Mouse (Mus musculus) lung, postnatal 14 days (tissue): Measurements from ENCODE around the gene Hecw1.
"Not testable (repeated sequence)": the region's sequence is repeated elsewhere in the genome, so short reads cannot be mapped to it uniquely, and the experiment has no call there.

Experiments
- DNase-seq: peaks from one replicate; pipeline ENCODE4 v3.0.0; 2021

Hecw1 gene

DNA sequence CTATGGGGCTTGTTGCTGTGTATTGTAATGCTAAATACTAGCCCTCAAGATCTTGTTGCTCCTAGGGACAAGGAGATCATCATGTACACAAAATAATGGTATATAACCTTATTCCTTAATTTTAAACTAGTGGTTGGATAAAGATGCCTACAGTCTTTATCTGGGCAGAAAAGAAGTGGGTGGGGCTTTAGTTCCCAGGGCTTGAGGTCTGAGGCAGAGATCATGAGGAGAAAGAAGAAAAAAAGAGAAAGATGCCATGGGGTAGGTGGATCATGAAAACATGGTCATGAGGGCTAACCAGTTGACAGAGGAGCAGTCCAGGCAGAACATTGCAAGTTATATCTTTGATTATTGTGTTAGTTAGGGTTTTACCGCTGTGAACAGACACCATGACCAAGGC, 195.8 kb downstream of the Hecw1 start:
- no peak for DNase-seq

DNA sequence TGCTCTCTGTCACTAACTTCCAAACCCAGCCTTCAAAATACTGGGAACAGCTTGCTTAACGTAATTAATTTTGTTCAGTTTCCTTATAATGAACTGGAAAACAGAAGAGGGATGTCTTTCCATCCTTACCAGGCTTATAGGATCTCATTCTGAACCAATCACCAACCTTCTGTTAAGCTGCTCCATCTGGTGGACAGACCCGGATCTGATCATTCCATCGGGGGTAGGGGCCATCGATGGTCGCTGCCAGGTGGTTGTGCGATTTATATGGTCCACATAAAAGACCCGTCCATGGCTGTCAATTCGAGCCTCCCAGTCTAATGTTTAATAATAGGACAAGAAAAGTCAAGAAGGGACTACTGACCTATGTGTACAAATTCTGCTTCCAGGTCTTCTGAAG, 216.4 kb downstream of the Hecw1 start:
- DNase-seq = no peak

GRCm38 (mm10) chr13:14304103-14304502, 218.9 kb downstream of the Hecw1 start:
- no peak for DNase-seq

DNA sequence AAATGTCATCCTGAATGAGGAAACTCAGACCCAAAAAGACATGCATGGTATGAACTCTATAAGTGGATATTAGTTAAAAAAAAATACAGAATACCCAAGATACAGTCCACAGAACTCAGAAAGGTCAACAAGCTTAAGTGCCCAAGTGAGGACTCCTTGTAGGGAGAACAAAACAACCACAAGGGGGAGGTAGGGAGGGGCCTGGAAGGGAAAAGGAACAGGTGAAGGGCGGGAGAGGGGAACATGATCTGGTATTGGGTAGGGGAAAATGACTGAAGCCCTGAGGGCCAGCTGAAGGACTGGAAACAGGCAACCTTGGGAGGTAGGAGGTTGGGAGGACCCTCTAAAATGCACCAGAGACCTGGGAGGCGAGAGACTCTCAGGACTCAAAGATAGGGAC, 220.1 kb downstream of the Hecw1 start:
- no peak for DNase-seq

- no peak for DNase-seq
These were observed 233.0 kb downstream of the Hecw1 start for GRCm38 (mm10) chr13:14290016-14290415.

GRCm38 (mm10) chr13:14271476-14271875, 251.6 kb downstream of the Hecw1 start:
- no peak for DNase-seq

- DNase-seq = not testable (repeated sequence)
These were observed 262.1 kb downstream of the Hecw1 start for GRCm38 (mm10) chr13:14260939-14261338.

- DNase-seq = no peak
These were observed 277.1 kb downstream of the Hecw1 start for GRCm38 (mm10) chr13:14245946-14246345.

DNA sequence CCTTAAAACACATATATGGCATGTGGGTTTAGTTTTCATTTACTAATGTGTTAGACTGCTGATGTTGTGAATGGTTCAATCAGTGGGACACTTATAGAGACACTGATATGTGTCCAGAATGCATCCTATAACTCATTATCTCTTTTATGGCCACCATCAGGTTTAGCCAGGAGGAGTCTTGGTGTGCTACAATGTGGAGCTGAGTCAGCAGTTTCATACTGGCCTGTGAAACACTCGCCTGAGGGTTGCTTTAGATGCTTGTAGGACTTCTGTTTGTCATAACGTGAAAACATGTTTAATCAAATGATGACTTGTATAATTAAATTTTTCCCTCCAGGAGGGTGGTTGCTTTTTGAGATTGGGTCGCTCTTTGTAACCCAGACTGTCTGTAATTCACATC, 343.4 kb downstream of the Hecw1 start:
- no peak for DNase-seq

DNA sequence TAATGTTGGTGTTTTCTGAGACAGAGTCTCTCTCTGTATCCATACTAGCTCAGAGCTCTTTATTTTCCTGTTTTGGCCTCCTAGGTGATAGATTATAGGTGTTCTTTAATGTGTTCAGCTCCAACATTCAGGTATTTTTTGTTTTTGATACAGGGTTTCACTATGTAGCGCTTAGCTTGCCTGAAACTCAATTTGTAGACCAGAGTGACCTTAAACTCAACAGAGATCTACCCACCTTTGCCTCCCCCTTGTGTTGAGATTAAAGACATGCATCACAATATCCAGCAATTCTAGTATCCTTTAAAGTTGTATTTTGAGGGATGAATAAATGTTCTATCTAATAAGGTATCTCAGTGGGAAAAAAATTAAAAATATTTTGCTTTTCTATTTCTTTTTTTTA, 345.0 kb downstream of the Hecw1 start:
- DNase-seq = no peak
